In the genomic region with DNA sequence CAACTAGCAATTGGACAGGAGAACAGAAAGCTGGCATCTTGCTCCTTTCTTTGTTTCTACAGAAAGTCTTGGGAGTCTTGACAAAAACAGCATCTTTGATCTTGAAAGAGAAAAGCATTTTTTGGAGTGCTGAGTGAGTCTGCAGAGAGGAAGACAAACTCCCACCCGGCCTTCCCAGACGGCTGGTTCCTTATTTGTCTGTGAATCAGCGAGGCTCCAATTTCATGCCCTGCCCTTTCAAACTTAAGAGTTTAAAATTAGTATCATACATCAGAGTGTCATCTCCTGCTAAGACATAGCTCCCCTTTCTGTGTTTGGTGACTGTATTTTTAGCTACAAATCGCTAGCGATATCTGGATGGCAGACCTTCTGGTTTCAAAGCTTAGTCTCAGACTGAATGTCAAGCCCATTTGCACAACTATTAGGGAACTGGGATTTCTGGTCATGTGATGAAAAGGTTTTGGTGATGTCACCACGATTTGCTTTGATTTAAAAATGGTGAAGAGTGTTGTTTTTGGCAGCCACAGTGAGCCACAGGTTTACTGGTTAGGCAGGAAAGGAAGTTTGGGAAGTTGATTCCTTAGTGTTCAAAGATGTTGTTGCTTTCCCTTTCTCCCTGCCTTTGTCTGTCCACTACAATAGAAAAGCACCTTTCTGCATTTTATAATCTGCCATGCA, we compare ENCODE assay signal across 15 mouse cellular contexts. TPM values are rescaled to one million over a fixed set of nuclear protein-coding genes. Genes with fewer than 3 reads are reported as not detected.
DNase-seq lines count a peak whose midpoint lies in the region; ATAC-seq lines count a peak whose summit lies in the region.
"Had no signal": no experiment of that assay in that cellular context is flagged by ENCODE, and none has a peak within 500 bp of the region (broad histone marks: within the 10 kb centered on the region; RNA-seq: fewer than 3 reads in every experiment).

No protein-coding gene starts in this region.

- no peak overlapping the region for H3K9ac ChIP-seq in limb, embryonic 15.5 days
- no peak overlapping the region for H3K9ac ChIP-seq in midbrain, embryonic 15.5 days
- H3K9ac ChIP-seq: forebrain, embryonic 12.5 days; liver, postnatal 0 days had no signal

- no peak overlapping the region for H3K4me3 ChIP-seq in limb, embryonic 15.5 days
- H3K4me3 ChIP-seq in limb, embryonic 10.5 days = no peak overlapping the region
- H3K4me3 ChIP-seq in midbrain, embryonic 15.5 days = no peak overlapping the region
- H3K4me3 ChIP-seq: forebrain, embryonic 12.5 days had no signal

- 44% methylated on average over 6 of the region's 6 CpGs for WGBS in limb, embryonic 15.5 days
- WGBS in limb, embryonic 10.5 days = 83% methylated on average over 6 of the region's 6 CpGs
- 68% methylated on average over 6 of the region's 6 CpGs for WGBS in midbrain, embryonic 15.5 days

- H3K9me3 ChIP-seq in limb, embryonic 15.5 days = no peaks in the 10 kb centered on the region
- H3K9me3 ChIP-seq in limb, embryonic 10.5 days (replicated peaks) = no peaks in the 10 kb centered on the region
- no peaks in the 10 kb centered on the region for H3K9me3 ChIP-seq in midbrain, embryonic 15.5 days
- H3K9me3 ChIP-seq: forebrain, embryonic 12.5 days; G1E had no signal

- H3K27me3 ChIP-seq in limb, embryonic 15.5 days = no peaks in the 10 kb centered on the region
- no peaks in the 10 kb centered on the region for H3K27me3 ChIP-seq in limb, embryonic 10.5 days (ENCODE audit: low read depth, poor library complexity, severe bottlenecking)
- no peaks in the 10 kb centered on the region for H3K27me3 ChIP-seq in midbrain, embryonic 15.5 days (replicated peaks)
- H3K27me3 ChIP-seq: forebrain, embryonic 12.5 days had no signal

- peak; percentile 55 for DNase-seq in gastrocnemius, adult 18-20 months (ENCODE audit: low spot score)
- no peak for DNase-seq in gastrocnemius, postnatal 4 days (ENCODE audit: low spot score in 2 of 2)
- DNase-seq in limb, embryonic 10.5 days (ENCODE audit: low spot score) = no peak
- peak; percentile 25 for DNase-seq in gastrocnemius, postnatal 25 days
- DNase-seq in urinary bladder, postnatal 25 days (ENCODE audit: low spot score) = no peak
- no peak for DNase-seq in cerebellum, postnatal 25 days
- DNase-seq: cerebellum, adult 9-11 months; kidney, adult 8-10 months; liver, postnatal 0 days had no signal

- no peaks in the 10 kb centered on the region for H3K36me3 ChIP-seq in limb, embryonic 15.5 days
- no peaks in the 10 kb centered on the region for H3K36me3 ChIP-seq in limb, embryonic 10.5 days
- H3K36me3 ChIP-seq in midbrain, embryonic 15.5 days (replicated peaks) = no peaks in the 10 kb centered on the region
- H3K36me3 ChIP-seq: forebrain, embryonic 12.5 days; G1E had no signal

- H3K4me1 ChIP-seq in limb, embryonic 15.5 days = no peaks in the 10 kb centered on the region
- H3K4me1 ChIP-seq in limb, embryonic 10.5 days = no peaks in the 10 kb centered on the region
- H3K4me1 ChIP-seq in midbrain, embryonic 15.5 days = no peaks in the 10 kb centered on the region; the same call in 1 of the 2 replicates
- H3K4me1 ChIP-seq: forebrain, embryonic 12.5 days had no signal

- no peak for ATAC-seq in limb, embryonic 15.5 days (ENCODE audit: insufficient number of reproducible peaks, low FRiP score, low TSS enrichment, low read depth)
- no peak for ATAC-seq in midbrain, embryonic 15.5 days (replicated peaks)
- ATAC-seq: hindbrain, embryonic 16.5 days; liver, postnatal 0 days had no signal

- H3K4me2 ChIP-seq in limb, embryonic 15.5 days = no peak overlapping the region
- H3K4me2 ChIP-seq in midbrain, embryonic 15.5 days = no peak overlapping the region
- H3K4me2 ChIP-seq: forebrain, embryonic 12.5 days had no signal

- peak overlapping the region; percentile 27; the same call in 1 of the 2 replicates for H3K27ac ChIP-seq in limb, embryonic 15.5 days
- no peak overlapping the region for H3K27ac ChIP-seq in limb, embryonic 10.5 days
- H3K27ac ChIP-seq in midbrain, embryonic 15.5 days = no peak overlapping the region
- H3K27ac ChIP-seq: forebrain, embryonic 12.5 days; stomach, postnatal 0 days had no signal

RNA-seq across cellular contexts. Expression of a gene that starts 42.2 kb away (rescaled TPM):
- 1 to 10 TPM; 1.2 to 4.2 TPM for total RNA-seq in gastrocnemius, adult 18-20 months (2021)
- total RNA-seq in gastrocnemius, postnatal 4 days (2021) = 1 to 10 TPM; 5.8 to 6.1 TPM
- polyA plus RNA-seq in limb, embryonic 15.5 days (2015; fragmentation: Nextera tagmentation; extraction: Ambion mirVana) = 4.6 and 4.7 TPM in 2 replicates
- polyA plus RNA-seq in limb, embryonic 10.5 days (2016; fragmentation: Nextera tagmentation; extraction: Ambion mirVana) = 1.6 TPM in 2 replicates
- total RNA-seq in gastrocnemius, postnatal 25 days (2021) = 1 to 10 TPM; 1.8 to 2.3 TPM
- 36.9 and 42.9 TPM in 2 replicates for polyA plus RNA-seq in midbrain, embryonic 15.5 days (2015; fragmentation: Nextera tagmentation; extraction: Ambion mirVana)
- polyA plus RNA-seq: G1E had no signal

Comparison
In these comparisons a context has a peak if more than half of its experiments do, and no peak if none do; other contexts are left out.
1. DNase-seq: peak in gastrocnemius, adult 18-20 months (single experiment) and gastrocnemius, postnatal 25 days (single experiment); none in gastrocnemius, postnatal 4 days (0 of 2), limb, embryonic 10.5 days (single experiment), urinary bladder, postnatal 25 days (single experiment) and cerebellum, postnatal 25 days (0 of 2).